Mouse (Mus musculus): ENCODE data around the gene Ebf4. TPM values are rescaled to one million over a fixed set of nuclear protein-coding genes. Genes with fewer than 3 reads are reported as not detected.

Gene Ebf4
- polyA plus RNA-seq, 1 experiment from 2014 or later = 2.6 TPM

DNA sequence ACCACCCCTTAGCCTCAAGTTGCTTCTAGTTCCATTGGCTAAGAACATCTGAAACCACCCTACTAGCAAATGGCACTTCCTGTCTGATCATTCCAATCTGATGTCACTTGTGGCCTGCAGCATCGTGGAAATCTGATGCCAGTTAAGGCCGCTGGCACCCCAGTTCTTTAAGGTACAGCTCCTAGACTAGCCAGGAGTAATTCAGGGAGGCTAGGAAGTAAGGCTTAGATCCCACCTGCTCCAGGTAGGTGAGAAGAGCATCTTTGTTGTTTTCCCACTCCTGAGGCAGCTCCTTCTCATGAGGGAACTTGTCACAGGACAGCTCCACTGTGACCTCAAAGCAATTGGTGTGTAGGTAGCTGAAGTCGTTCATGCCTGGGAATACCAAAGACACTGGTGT, 97.9 kb downstream of the Ebf4 start:
- Histone ChIP-seq H3K4me1 (peaks cover 21% of the 10 kb centered on the region), H3K9ac (no peak overlapping the region), H3K9me3 (no peaks in the 10 kb centered on the region), H3K27ac (no peak overlapping the region), H3K36me3 (peaks cover 54% of the 10 kb centered on the region), H3K27me3 (no peaks in the 10 kb centered on the region), H3K4me3 (no peak overlapping the region), H3K4me2 (no peak overlapping the region)
- 83% methylated on average over 3 of the region's 3 CpGs for WGBS
- ATAC-seq (ENCODE audit: insufficient number of reproducible peaks, low FRiP score, low TSS enrichment, low read depth) = no peak

DNA sequence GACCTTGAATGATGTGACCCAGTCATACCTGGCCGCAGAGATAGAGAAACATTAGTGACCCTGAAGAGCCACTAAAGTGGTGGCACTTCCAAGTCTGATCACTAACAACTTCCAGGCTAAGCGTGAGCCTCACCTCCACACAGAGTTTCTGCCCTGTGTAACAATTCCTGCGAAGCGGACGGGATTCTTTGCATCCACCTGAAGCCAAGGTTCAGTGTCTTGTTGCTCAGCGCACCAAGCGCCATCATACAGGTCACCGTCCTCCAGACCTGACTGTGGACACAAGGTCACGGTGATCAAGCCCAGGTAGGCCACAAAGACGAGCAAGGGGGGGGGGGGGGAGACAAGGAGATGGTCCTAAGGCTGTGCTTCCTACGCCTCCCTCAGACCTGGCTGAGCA, 100.7 kb downstream of the Ebf4 start:
- no peaks in the 10 kb centered on the region for H3K9me3 ChIP-seq
- no peak overlapping the region for H3K27ac ChIP-seq
- H3K9ac ChIP-seq = 0 out of 2 replicates have a peak overlapping the region, but pooled peaks have one; percentile 7
- peaks cover 48% of the 10 kb centered on the region for H3K36me3 ChIP-seq
- 95% methylated on average over 11 of the region's 11 CpGs for WGBS
- H3K4me1 ChIP-seq = peaks cover 27% of the 10 kb centered on the region
- no peak overlapping the region for H3K4me2 ChIP-seq
- no peaks in the 10 kb centered on the region for H3K27me3 ChIP-seq
- ATAC-seq (ENCODE audit: insufficient number of reproducible peaks, low FRiP score, low TSS enrichment, low read depth) = no peak
- H3K4me3 ChIP-seq = no peak overlapping the region

DNA sequence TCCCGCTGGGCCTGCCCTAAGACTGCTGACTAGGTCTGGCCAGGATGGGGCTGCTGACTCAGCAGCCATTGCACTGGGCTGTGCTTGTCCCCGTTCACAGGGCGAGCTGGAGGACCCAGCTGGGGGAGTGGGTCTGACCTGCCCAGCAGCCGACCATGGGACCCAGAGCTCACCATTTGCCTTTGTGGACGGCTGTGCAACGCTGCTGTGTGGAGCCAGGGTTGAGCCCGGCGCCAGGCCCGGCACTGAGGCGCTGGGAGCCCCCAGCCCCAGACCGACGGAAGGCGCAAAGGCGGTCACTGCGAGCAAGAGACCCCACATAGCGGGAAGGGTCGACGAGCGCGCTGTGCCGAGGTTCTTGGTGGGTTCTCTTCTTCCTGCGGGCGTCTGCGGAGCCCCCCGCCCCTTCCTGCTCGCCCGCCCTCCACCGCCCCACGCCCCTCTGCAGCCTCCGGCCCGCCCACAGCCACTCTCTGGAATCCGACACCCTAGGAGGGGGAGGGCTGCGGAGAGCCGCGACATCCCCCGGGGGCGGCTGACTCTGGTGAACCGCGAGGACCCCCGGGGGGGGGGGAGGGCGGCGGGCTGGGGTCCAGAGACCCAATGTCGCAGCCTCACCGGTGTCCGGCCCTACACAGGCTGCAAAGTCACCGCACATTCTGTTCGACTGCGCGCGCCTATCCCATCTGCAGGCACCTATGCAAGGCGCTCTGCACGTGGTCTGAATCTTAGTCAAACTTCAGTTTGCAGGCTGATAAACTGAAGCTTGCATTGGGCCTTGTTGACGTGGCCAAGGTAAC, 102.4 kb downstream of the Ebf4 start, which contains the start of gene Cpxm1:
Gene Cpxm1, minus strand, starts transcription at position 389 of the 800 bp plus-strand sequence.
- Histone ChIP-seq H3K4me3 (peak within 1 kb of the TSS; percentile 72), H3K9me3 (no peaks in the 10 kb centered on the region), H3K27ac (peak within 1 kb of the TSS; percentile 90), H3K9ac (peak within 1 kb of the TSS; percentile 75), H3K36me3 (peaks cover 33% of the 10 kb centered on the region), H3K4me2 (peak within 1 kb of the TSS; percentile 92), H3K4me1 (peaks cover 27% of the 10 kb centered on the region), H3K27me3 (no peaks in the 10 kb centered on the region)
- under 1% methylated on average over 43 of the region's 53 CpGs for WGBS
- peak; percentile 86 for ATAC-seq (ENCODE audit: insufficient number of reproducible peaks, low FRiP score, low TSS enrichment, low read depth)

DNA sequence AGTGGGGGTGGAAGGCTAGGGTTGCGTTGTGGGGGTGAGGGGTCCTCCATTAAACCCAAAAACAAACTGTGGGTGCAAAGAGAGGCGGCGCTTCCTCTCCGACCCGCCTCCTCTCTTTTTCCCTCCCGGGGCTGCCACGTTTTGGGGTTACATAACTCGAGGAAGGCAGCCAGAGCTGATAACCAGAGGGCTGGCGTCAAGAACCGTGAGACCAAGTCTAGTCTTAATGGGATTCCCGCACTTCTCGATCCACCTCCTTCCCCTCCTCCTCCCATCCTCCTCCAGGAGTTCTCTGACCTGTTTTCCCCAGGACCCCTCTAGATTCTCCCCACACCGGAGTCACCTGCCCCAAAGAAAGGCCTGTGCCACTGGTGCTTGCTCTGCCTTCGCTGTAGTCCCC, 103.1 kb downstream of the Ebf4 start:
- Histone ChIP-seq H3K4me2 (peak overlapping the region; percentile 92), H3K9me3 (no peaks in the 10 kb centered on the region), H3K36me3 (peaks cover 26% of the 10 kb centered on the region), H3K27ac (peak overlapping the region; percentile 90), H3K4me3 (peak overlapping the region; percentile 72), H3K4me1 (peaks cover 27% of the 10 kb centered on the region), H3K27me3 (no peaks in the 10 kb centered on the region), H3K9ac (peak overlapping the region; percentile 75)
- 11% methylated on average over 14 of the region's 14 CpGs for WGBS
- ATAC-seq (ENCODE audit: insufficient number of reproducible peaks, low FRiP score, low TSS enrichment, low read depth) = no peak

DNA sequence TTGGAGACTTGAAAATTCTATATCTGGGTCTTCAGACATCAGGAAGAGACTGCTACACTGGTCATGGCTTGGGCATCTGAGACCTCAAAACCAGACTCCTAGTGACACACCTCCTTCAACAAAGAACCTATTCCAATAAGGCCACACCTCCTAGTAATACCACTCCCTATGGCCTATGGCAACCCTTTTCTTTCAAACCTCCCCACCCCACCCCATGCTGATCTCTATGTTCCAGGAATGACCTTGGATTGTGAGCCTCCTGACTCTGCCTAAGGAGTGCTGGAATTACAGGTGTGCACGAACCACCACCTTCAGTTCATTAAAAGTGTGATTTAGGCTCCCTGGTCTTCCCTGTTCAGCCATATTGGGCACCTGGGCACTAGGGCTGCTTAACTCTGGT, 105.1 kb downstream of the Ebf4 start:
- Histone ChIP-seq H3K27ac (no peak overlapping the region), H3K4me3 (no peak overlapping the region), H3K9ac (no peak overlapping the region), H3K9me3 (no peaks in the 10 kb centered on the region), H3K27me3 (no peaks in the 10 kb centered on the region), H3K36me3 (peaks cover 7% of the 10 kb centered on the region), H3K4me2 (no peak overlapping the region), H3K4me1 (peaks cover 27% of the 10 kb centered on the region)
- 86% methylated on average over 1 of the region's 1 CpGs for WGBS
- no peak for ATAC-seq (ENCODE audit: insufficient number of reproducible peaks, low FRiP score, low TSS enrichment, low read depth)

DNA sequence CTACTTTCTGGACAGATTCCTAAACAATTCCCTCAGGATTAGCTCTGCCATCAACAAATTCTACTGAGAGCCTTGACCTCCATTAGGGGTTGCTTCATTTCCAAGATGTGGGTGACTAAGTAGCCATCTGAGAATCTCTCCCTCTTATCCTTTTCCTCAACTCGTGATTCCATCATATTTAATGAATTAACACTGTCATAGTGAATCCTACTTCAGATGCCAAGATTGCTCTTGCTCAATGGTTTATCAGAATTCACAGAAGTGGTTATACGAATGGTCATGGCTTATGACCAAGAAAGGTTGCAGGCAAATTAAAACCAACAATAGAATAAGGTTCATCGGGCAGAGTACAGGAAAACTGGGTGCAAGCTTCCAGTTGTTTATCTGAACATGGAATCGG, 106.9 kb downstream of the Ebf4 start:
- Histone ChIP-seq H3K27me3 (no peaks in the 10 kb centered on the region), H3K4me1 (peaks cover 20% of the 10 kb centered on the region), H3K36me3 (no peaks in the 10 kb centered on the region), H3K9me3 (no peaks in the 10 kb centered on the region), H3K27ac (no peak overlapping the region), H3K4me2 (no peak overlapping the region), H3K9ac (no peak overlapping the region), H3K4me3 (no peak overlapping the region)
- 80% methylated on average over 4 of the region's 4 CpGs for WGBS
- ATAC-seq (ENCODE audit: insufficient number of reproducible peaks, low FRiP score, low TSS enrichment, low read depth) = no peak

DNA sequence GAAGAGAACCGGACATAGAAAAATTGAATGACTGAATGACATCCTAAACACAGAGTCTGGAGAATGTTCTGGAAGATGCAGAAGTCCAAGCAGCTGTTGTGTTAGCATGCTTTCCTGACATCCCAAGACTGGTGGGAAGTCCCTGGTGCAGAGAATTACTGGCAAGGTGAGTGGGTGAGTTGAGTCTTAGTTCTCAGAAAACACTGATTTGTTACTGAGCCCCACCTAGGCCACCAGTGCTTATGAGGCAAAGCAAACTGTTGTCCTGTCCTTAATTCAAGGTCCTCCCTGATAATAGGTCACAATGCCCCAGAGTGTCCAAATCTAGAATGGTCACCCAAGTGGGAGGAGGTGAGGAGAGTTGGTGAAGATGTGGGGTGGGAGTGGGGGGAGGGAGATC, 110.0 kb downstream of the Ebf4 start, which contains the start of the genes Gm28372 and 1700020A23Rik:
Gene Gm28372, plus strand, starts transcription at position 301 of the 400 bp plus-strand sequence.
Gene 1700020A23Rik, plus strand, starts transcription at position 321 of the 400 bp plus-strand sequence.
- H3K27ac ChIP-seq = no peak within 1 kb of the TSS
- H3K4me3 ChIP-seq = no peak within 1 kb of the TSS
- H3K9ac ChIP-seq = no peak within 1 kb of the TSS
- no peak within 1 kb of the TSS for H3K4me2 ChIP-seq
- no peaks in the 10 kb centered on the region for H3K9me3 ChIP-seq
- H3K36me3 ChIP-seq = no peaks in the 10 kb centered on the region
- no peaks in the 10 kb centered on the region for H3K27me3 ChIP-seq
- WGBS = 94% methylated on average over 1 of the region's 1 CpGs
- peaks cover 20% of the 10 kb centered on the region for H3K4me1 ChIP-seq
- no peak for ATAC-seq (ENCODE audit: insufficient number of reproducible peaks, low FRiP score, low TSS enrichment, low read depth)

DNA sequence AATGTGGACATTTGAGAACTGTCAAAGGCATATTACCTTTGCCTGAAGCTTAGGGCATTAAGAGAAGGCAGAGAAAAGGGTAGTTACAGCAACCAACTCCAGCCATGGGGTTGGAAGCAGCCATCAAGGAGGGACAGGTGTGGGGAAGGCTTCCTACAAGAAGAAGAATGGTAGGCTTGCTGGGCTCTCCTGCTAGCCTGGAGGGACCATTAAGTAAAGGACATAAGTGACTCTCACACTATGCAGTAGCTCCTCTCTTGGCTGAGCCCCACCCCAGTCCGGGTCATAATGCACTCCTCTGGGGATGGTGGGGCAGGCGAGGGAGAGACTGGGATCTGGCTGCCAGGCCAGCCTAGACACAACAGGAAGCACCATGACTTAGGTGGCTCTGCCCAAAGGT, 111.2 kb downstream of the Ebf4 start, which contains the start of gene Tmem239:
Gene Tmem239, plus strand, starts transcription at position 301 of the 400 bp plus-strand sequence.
- Histone ChIP-seq H3K4me2 (no peak within 1 kb of the TSS), H3K27ac (no peak within 1 kb of the TSS), H3K4me3 (no peak within 1 kb of the TSS), H3K4me1 (peaks cover 20% of the 10 kb centered on the region), H3K9me3 (no peaks in the 10 kb centered on the region), H3K36me3 (no peaks in the 10 kb centered on the region), H3K27me3 (no peaks in the 10 kb centered on the region), H3K9ac (no peak within 1 kb of the TSS)
- WGBS = 84% methylated on average over 2 of the region's 2 CpGs
- ATAC-seq (ENCODE audit: insufficient number of reproducible peaks, low FRiP score, low TSS enrichment, low read depth) = no peak

DNA sequence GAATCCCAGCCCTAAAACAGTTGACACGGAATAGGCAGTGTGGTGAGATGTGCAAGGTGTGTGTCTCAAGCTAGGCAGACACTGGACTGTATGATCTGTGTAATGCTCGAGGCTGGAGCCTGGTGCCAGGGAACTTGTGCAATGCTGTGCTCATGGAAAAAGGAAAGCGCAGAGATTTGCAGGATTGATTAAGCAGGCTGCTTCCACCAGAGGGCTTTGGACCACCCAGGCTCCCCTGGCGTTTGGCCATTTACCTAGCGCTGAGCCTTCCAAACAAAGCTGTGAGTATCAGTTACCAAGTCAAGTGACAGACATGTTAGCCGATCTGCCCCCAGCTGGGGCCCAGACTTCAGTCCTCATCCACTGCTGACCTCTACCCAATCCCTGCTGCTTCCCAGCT, 113.2 kb downstream of the Ebf4 start:
- Histone ChIP-seq H3K4me1 (peaks cover 27% of the 10 kb centered on the region), H3K4me2 (no peak overlapping the region), H3K36me3 (no peaks in the 10 kb centered on the region), H3K27ac (peak overlapping the region; percentile 67), H3K27me3 (no peaks in the 10 kb centered on the region), H3K4me3 (no peak overlapping the region), H3K9ac (no peak overlapping the region), H3K9me3 (no peaks in the 10 kb centered on the region)
- whole genome bisulfite sequencing = 11% methylated on average over 6 of the region's 6 CpGs
- peak; percentile 35; the same call in 1 of the 2 replicates for ATAC-seq (ENCODE audit: insufficient number of reproducible peaks, low FRiP score, low TSS enrichment, low read depth)

DNA sequence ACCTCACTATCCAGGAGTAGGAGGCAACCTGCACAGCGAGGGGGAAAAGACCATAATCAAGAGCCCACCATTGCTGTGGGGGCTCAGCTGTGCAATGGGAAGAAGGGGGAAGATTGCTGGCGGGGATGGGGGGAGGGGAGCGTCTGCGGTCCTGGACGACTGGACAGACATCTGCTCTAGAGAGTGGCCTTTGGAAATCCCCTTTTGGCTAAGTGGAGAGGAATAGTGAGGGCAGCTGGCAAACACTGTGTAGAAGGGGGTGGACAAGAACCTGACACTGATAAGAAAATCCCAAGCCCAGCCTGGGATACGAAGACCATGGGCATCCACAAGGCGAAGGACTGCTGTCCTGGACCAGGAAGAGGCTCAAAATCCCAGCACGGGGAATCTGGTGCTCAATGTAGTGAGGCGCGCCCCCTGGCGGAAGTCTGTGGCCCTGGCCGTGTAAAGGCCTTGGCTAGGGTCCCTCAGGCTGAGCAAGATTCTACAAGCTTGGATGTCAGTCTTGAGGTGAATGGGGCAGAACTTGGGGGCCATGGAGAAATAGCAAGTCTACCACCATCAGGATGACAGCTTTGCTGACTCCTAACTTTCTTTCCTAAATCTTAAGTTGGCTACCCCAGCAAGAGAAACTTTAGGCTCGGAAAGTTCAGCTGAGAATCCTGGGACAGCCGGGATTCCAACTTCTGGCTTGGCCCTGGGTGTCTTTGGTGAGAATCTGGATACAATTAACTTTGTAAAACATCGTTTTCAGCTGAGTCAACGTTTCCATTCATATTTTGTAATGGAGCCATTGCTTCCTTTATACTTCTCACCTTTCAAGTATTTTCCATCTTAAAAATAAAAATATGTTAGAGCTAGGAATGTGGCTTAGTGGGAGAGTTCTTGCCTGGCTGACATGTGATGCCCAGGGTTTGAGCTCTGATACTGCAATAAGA, 116.9 kb downstream of the Ebf4 start:
- H3K4me2 ChIP-seq = no peak overlapping the region
- no peak overlapping the region for H3K4me3 ChIP-seq
- H3K9me3 ChIP-seq = no peaks in the 10 kb centered on the region
- H3K27ac ChIP-seq = peak overlapping the region; percentile 67
- no peak overlapping the region for H3K9ac ChIP-seq
- 34% methylated on average over 16 of the region's 16 CpGs for WGBS
- peak; percentile 58; the same call in 1 of the 2 replicates for ATAC-seq (ENCODE audit: insufficient number of reproducible peaks, low FRiP score, low TSS enrichment, low read depth)
- H3K27me3 ChIP-seq = no peaks in the 10 kb centered on the region
- no peaks in the 10 kb centered on the region for H3K36me3 ChIP-seq
- H3K4me1 ChIP-seq = peaks cover 24% of the 10 kb centered on the region

DNA sequence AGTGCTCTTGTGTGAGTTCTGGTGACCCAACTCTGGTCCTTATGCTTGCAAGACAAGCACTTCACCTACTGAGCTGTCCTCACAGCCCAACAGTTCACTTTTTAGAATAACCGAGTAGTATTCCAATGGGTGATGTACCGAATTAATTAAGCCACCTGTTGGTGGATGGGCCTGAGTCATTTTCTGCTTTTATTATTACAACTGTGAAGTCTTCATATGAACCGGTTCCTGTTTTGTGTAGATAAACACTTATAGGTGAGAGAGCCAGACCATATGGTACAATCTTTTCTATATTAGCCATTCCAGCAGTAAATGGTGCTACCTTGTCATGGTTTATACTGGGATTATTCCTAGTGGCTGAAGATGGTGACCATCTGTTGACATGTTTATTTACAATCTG, 117.8 kb downstream of the Ebf4 start:
- peaks cover 21% of the 10 kb centered on the region for H3K4me1 ChIP-seq
- H3K36me3 ChIP-seq = no peaks in the 10 kb centered on the region
- H3K4me3 ChIP-seq = no peak overlapping the region
- no peak overlapping the region for H3K9ac ChIP-seq
- WGBS = 81% methylated on average over 3 of the region's 3 CpGs
- H3K27ac ChIP-seq = peak overlapping the region; percentile 67; the same call in 1 of the 2 replicates
- no peak overlapping the region for H3K4me2 ChIP-seq
- H3K27me3 ChIP-seq = no peaks in the 10 kb centered on the region
- ATAC-seq (ENCODE audit: insufficient number of reproducible peaks, low FRiP score, low TSS enrichment, low read depth) = no peak
- H3K9me3 ChIP-seq = no peaks in the 10 kb centered on the region

Measured in limb, embryonic 15.5 days (tissue).